Mouse (Mus musculus): ENCODE measurements at regions not wholly inside any gene's neighbourhood (a gene's known extent, or its start where the extent isn't known, plus 50 kb on each side); places are given as distances from the start of the nearest gene placed in this dataset.
"Not testable (repeated sequence)": the region's sequence is repeated elsewhere in the genome, so short reads cannot be mapped to it uniquely, and the experiment has no call there.

DNA sequence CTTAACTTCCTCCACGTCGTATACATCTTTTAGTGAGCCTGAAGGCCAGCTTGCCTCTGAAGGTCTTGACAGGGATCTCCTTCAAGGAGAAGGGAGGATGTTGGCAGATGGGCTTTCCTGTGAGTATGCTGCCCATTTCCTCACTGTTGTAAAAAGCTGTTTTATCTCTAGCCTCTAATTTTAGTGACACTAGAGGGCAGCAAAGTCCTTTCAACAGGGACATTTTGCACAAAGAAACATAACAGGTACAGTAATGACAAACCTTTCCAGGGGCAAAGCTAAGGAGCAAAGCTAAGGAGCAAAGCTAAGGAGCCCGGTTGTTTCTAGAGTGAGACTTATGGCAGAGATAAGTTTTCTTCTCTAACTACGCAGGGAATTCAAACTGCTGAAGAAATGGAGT, 59.0 kb upstream of the Kbtbd8 start:
- DNase-seq (ENCODE audit: extremely low spot score, low spot score): no peak

- no peak for DNase-seq (ENCODE audit: extremely low spot score, low spot score)
Observed at GRCm38 (mm10) chr6:95056222-95056621, 60.8 kb upstream of the Kbtbd8 start.

DNA sequence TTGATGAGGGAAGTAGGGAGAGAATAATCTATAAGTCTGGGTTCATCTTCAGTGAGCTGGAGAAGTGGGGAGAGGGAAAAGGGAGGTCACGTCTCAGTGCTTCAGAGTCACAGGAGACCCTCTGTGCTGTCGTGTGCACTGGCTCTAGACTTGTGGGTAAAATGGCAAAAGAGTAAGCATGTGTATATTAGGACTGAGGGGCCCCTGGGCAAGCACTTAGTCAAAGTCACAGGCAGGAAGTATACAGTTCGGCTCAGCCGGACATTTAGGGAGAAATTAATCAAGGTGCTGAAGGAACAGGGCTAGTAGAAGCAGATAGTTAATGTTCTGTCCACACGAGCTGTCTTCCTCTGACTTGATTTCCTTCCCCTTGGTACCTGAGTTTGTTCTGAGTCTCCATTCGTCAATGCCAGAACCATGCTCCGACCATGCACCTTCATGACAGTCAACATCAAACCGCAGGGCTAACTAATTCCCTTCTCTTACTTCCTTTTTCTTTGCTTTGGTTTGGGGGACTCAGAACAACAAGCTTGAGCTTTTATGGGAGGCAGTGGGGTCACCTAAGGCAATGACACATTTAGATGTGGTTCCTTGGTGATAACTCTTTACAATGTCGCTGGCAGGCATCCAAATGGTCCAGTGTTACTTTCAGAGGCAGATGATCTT, 63.2 kb upstream of the Kbtbd8 start:
- DNase-seq (ENCODE audit: extremely low spot score, low spot score): no peak

DNA sequence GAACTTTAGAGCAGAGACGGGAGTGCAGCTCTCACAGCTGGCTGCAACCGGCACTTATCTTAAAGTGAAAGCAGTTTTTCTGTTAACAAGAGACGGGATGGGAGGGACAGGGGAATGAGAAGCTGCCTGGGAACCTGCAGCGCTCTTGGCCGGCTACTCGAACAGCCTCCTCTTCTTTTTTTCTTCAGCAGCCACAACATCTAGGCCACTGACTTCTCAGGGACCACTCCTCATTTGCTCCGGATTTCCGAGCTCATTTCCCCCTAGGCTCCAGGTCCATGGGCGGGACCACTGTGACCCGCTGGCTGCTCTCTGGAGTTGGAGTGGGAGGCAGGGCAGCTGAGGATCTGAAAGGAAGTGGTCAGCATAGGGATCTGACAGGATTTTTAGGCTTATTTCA, 75.7 kb upstream of the Kbtbd8 start:
- DNase-seq (ENCODE audit: extremely low spot score, low spot score): not testable (repeated sequence)

GRCm38 (mm10) chr6:95024239-95024638, 92.8 kb upstream of the Kbtbd8 start:
- DNase-seq (ENCODE audit: extremely low spot score, low spot score): peak; percentile 44

GRCm38 (mm10) chr6:95021724-95022123, 95.3 kb upstream of the Kbtbd8 start:
- DNase-seq (ENCODE audit: extremely low spot score, low spot score): no peak

DNA sequence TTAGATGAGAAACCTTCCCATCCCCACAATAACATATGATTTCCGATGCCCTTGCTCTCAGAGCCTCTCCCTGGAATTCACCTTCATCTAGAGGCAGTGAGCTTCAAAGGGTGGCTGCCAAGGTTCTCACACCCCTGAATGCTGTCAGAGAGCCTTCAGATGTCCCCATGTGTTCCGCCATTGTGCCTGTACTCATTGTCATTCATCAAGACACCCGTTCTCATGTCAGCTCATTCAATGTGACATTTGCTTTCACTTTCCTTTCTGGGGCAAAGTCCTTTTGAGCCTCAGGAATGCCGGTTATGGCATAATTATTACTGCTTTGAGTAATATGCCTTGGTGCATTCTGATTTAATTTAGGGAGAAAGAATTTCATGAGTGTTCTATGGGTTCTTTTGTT, 99.1 kb upstream of the Kbtbd8 start:
- no peak for DNase-seq (ENCODE audit: extremely low spot score, low spot score)

DNA sequence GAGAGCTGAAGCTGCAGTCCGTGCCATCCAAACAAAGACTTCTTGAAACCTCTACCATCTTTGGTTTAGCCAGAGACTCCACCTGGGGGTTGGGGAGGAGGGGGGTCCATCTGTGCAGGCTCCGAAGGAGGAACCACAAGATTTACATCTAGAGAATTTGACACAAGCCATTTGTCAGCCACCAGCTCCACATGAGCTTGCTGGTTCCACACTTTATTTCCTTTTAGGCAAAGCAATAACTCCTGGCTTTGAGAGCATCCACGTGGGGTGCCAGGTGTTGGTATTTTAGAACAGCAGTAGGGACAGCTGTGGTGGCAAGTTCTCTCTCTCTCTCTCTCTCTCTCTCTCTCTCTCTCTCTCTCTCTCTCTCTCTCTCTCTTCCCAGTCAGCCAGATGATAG, 99.6 kb upstream of the Kbtbd8 start:
- DNase-seq (ENCODE audit: extremely low spot score, low spot score): peak; percentile 45

DNA sequence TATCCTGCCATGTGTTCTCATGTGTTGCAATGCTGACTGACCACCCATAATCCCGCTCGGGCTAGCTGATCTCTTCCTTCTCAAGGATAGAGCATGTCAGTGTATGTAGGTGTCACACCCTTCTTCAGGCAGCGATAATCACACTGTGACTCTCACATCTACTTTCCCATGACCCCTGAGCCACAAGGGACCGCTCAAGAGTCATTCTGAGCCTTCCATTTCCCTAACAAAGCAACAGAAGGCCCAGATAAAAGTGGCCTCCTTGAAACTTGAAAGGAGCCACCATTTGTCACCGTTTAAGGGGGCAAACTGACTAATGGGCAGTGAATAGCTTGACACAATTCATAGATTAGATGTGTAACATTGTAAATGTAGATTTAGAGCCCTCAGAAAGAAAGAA, 103.9 kb upstream of the Kbtbd8 start:
- no peak for DNase-seq (ENCODE audit: extremely low spot score, low spot score)

DNA sequence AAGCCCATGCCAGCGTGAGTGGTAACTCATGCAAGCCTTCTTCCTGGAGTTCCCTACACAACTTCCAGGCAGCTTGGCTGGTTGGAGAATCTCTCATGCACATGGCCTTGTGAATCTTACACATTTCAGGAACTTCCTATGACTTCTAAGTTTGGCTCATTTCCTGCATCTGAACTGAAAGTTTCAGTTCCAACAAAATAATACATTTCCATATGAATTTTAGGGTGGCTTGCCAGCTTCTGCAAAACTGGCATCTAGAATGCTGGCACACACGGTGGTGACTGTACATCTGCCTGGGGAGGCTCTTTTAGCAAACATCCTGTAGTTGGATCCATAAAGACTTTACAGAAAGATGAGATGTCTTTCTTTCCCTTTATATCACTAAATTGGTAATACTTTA, 110.6 kb upstream of the Kbtbd8 start:
- DNase-seq (ENCODE audit: extremely low spot score, low spot score): no peak

- no peak for DNase-seq (ENCODE audit: extremely low spot score, low spot score)
Observed at GRCm38 (mm10) chr6:95003716-95004115, 113.3 kb upstream of the Kbtbd8 start.

DNA sequence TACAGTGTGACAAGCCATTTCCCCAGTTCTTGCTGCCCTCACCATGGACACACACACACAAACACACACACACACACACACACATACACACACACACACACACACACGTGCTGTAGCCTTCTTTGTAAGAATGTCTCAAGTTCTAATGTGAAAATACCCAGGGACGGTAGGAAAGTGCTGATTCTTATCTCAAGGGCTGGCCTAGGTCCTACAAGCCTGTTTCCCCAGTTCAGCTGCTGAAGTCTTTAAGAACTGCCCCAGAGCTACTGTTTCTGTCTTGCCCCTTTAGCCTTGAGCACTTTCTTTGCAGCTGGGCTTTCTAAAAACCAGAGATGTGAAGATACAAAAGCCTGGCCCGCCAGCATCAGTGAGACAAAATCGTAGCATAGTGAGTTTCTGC, 117.5 kb upstream of the Kbtbd8 start:
- DNase-seq (ENCODE audit: extremely low spot score, low spot score): no peak

- DNase-seq (ENCODE audit: extremely low spot score, low spot score): no peak
Observed at GRCm38 (mm10) chr6:94999002-94999401, 118.0 kb upstream of the Kbtbd8 start.

- no peak for DNase-seq (ENCODE audit: extremely low spot score, low spot score)
Observed at GRCm38 (mm10) chr6:94998371-94998770, 118.7 kb upstream of the Kbtbd8 start.

DNA sequence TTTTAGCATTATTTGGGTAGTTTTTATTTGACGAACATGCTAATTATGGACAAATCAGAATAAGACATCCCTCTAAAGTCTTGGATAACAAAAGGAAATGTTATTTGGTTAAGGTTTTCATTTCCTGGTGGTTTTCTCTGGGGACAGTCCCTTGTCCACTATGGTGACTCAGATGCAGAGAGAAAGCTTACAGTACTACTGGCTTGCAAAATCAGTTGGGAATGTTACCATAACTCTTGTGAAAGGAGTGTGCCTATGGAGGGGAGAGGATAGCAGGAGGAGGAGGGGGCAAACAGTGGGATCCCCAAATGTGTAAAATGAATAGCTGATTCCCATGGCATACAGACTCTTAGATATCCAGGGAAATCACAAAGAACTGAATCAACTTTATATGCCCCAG, 122.7 kb upstream of the Kbtbd8 start:
- DNase-seq (ENCODE audit: extremely low spot score, low spot score): no peak

- DNase-seq (ENCODE audit: extremely low spot score, low spot score): no peak
Observed at GRCm38 (mm10) chr6:94987427-94987826, 129.6 kb upstream of the Kbtbd8 start.

- no peak for DNase-seq (ENCODE audit: extremely low spot score, low spot score)
Observed at GRCm38 (mm10) chr6:94986346-94986745, 130.7 kb upstream of the Kbtbd8 start.

DNA sequence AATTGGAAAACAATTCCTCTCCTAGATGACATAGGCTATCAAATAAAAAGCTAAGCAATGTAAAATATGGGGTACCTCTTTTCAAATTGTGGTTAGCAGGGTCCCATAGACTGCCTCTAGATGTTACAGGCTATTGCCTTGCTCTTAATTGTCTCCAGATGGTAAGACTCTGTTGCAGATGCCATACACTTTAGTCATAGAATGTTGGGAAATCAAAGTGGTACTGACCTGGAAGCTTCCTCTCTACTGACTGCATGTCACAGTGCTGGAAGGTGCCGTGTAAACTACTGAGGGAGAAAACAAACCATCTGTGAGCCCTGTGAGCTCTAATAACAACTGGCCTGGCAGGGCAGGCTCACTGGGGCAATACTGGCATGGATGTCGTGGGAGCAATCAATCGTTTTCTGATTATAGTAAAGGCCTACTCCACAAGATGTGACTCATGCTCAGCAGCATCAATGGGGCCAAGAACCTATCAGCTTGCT, 132.6 kb upstream of the Kbtbd8 start:
- DNase-seq (ENCODE audit: extremely low spot score, low spot score): no peak

GRCm38 (mm10) chr6:94968683-94969082, 148.4 kb upstream of the Kbtbd8 start:
- no peak for DNase-seq (ENCODE audit: extremely low spot score, low spot score)

- peak; percentile 44 for DNase-seq (ENCODE audit: extremely low spot score, low spot score)
Observed at GRCm38 (mm10) chr6:94966962-94967361, 150.1 kb upstream of the Kbtbd8 start.

DNA sequence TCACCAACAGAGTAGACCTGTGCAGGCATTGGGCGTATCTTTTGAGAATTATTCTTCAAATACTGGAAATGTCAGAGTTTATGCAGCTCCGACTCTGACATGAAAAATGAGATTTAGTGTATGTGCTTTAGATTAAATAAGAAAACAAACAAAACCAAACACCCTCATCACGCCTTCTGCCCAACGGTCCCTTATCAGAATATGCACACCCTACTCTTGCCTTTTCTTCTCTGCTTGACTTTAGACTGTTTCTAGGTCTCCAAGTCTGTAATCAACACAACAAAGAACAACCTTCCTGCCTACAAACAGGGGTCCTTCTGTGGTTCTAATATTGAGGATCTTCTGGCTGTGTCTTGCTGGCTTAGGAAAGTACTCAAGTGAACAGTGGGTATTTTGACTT, 153.8 kb upstream of the Kbtbd8 start:
- DNase-seq (ENCODE audit: extremely low spot score, low spot score): no peak

- no peak for DNase-seq (ENCODE audit: extremely low spot score, low spot score)
Observed at GRCm38 (mm10) chr6:94962411-94963087, 154.5 kb upstream of the Kbtbd8 start.

- DNase-seq (ENCODE audit: extremely low spot score, low spot score): no peak
Observed at GRCm38 (mm10) chr6:94961821-94962220, 155.2 kb upstream of the Kbtbd8 start.
